Mouse (Mus musculus) Patski (cell line): ENCODE results near the gene Tmed2. TPM values are rescaled to one million over a fixed set of nuclear protein-coding genes. Genes with fewer than 3 reads are reported as not detected.
A peak's percentile ranks its signal among the peaks of the same experiment; 100 is the strongest.

Experiments
- ATAC-seq: fragments of 100-300 bp; one replicate; pipeline ENCODE4 v1.8.0; 2021
- CTCF ChIA-PET: fragments of 350-600 bp; sonication (Branson Sonifier 250); formaldehyde crosslinking; loops from one replicate; lab custom pipeline; 2022; ENCODE audit warnings: inconsistent platforms; lab: Charles Lee
- POLR2A ChIA-PET: fragments of 350-600 bp; sonication (Branson Sonifier 250); formaldehyde crosslinking; loops from one replicate; lab custom pipeline; 2022; ENCODE audit warnings: antibody characterized with exemption, inconsistent platforms; lab: Charles Lee
- DNase-seq: peaks from one replicate; pipeline ENCODE4 v3.0.0-alpha.2; 2011; ENCODE audit warnings: low read depth, low spot score
- H3K27me3 ChIP-seq: fragments of 371-371 bp; one replicate; pipeline ENCODE4 v1.5.1; 2021
- CTCF ChIP-seq: fragments of 100-300 bp; IDR thresholded peaks from one replicate; pipeline ENCODE4 v1.5.1; 2021
- in situ Hi-C: fragments of 300-500 bp; cut with MboI; formaldehyde crosslinking; loops from 3 replicates; pipeline ENCODE4 v1.11.1; 2018; ENCODE audit warnings: low pct_unique_long_range_greater_than_20kb, mixed read lengths
- polyA plus RNA-seq: library from polyadenylated mRNA; unstranded; gene quantifications from one replicate; pipeline ENCODE4 v1.2.3, GENCODE M21; 2021

The Tmed2 gene
- polyA plus RNA-seq, 1 experiment from 2014 or later, result 361 TPM

DNA sequence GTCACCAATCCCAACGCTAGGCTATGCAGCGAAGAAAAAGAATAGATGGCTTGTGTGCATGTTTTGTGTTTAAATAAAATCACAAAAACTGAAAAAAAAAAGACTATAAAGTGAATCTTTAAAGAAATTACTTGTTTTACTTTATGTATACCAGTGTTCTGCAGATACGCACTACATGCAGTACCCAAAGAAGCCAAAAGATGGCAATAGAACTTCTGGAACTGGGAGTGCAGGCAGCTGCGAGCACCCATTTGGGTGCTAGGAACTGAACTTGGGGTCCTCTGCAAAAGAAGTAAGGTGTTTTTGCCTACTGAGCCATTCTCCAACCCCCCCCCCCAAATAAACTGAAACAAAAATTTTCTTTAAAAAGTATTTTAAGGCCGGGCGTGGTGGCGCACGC lies 17.5 kb upstream of the Tmed2 start:
- no peak for TF ChIP-seq CTCF
- H3K27me3 ChIP-seq, result no peaks in the 10 kb centered on the region
- ChIA-PET CTCF (interaction anchor here (1.3 to 4.0 kb wide), 4 partner anchors 9 to 16 kb away, joined by 4 to 13 read pairs (median 5); partner anchors contain the start of gene Rilpl1), POLR2A (no interaction called here)
- no peak for ATAC-seq
- in situ Hi-C loops, result loop anchor here (25.0 kb wide), 1 partner anchor 1386 kb away; the partner anchor contains the start of genes Rhof and Setd1b
- DNase-seq, result no peak

DNA sequence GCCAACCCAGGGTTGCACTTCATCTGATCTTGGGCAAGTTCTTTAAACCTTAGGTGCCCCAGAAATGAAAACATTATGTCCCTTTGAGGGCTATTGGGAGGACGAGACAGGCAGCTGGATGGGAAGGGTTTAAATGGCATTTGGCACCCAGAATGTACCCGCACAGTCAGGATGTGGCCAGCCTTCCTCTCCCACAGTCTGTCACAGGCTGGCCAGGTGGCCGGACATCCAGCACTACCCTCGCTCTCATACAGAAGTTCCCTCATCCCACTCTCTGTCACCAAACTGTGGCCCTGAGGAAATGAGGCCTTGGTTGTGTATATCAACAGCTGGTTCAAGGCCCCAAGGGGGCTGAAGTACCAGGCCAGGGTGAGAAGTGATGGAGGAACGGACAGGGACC lies 15.6 kb upstream of the Tmed2 start:
- ChIA-PET POLR2A (interaction anchor here (1.3 kb wide), 1 partner anchor 12 kb away, joined by 7 read pairs; no protein-coding TSS in a partner anchor), CTCF (interaction anchor here (2.1 to 4.0 kb wide), 2 partner anchors 14 kb away, joined by 5 to 13 read pairs; no protein-coding TSS in a partner anchor)
- in situ Hi-C loops, result loop anchor here (25.0 kb wide), 1 partner anchor 1388 kb away; the partner anchor contains the start of genes Rhof and Setd1b
- H3K27me3 ChIP-seq, result no peaks in the 10 kb centered on the region
- ATAC-seq, result no peak
- no peak for TF ChIP-seq CTCF
- no peak for DNase-seq

DNA sequence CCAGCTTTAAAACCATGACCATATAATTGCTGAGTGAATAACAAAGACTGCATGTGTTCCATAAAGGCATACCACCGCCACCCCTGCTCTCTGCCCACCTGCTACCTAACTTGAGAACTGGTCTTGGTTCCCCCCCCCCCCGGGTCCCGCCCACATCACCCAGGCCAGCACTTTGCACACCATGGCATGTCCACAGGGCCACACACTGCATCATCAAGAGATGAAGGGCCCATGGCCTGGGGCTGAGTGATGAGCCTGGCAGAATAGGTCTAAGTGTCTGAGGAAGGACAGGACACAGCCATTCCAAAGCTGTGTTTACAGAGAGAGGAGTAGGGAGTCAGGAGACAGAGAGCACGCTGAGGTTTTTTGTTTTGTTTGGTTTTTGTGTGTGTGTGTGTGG lies 12.1 kb upstream of the Tmed2 start:
- ATAC-seq, result no peak
- ChIA-PET POLR2A (no interaction called here), CTCF (interaction anchor here (0.8 to 1.8 kb wide), 2 partner anchors 10 to 88 kb away, joined by 4 to 6 read pairs; partner anchors contain the start of gene Kmt5a)
- in situ Hi-C loops, result no loop called here
- no peak for DNase-seq
- no peak for TF ChIP-seq CTCF
- H3K27me3 ChIP-seq, result no peaks in the 10 kb centered on the region

DNA sequence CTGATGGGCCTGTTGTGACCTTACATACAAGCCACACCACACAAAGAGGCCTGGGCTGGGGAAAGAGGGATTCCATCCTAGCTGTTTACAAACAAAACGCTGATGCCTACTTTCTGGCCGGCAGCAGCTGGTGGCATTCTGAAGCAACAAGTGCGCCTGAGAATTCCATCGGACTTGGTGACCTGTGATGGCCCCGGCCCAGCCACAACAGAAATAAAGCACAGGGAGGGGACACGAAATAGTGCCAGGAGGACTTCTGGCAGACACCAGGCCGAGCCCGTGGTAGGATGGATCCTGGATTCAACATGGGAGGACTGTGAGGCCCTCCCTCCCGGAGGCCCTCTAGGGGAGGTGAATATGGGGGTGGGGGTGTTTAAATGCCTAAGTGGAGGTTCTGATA lies 11.7 kb upstream of the Tmed2 start:
- no peaks in the 10 kb centered on the region for H3K27me3 ChIP-seq
- ChIA-PET POLR2A (no interaction called here), CTCF (interaction anchor here (0.8 to 1.8 kb wide), 2 partner anchors 10 to 89 kb away, joined by 4 to 6 read pairs; partner anchors contain the start of gene Kmt5a)
- no peak for ATAC-seq
- no peak for TF ChIP-seq CTCF
- no peak for DNase-seq
- in situ Hi-C loops, result no loop called here

DNA sequence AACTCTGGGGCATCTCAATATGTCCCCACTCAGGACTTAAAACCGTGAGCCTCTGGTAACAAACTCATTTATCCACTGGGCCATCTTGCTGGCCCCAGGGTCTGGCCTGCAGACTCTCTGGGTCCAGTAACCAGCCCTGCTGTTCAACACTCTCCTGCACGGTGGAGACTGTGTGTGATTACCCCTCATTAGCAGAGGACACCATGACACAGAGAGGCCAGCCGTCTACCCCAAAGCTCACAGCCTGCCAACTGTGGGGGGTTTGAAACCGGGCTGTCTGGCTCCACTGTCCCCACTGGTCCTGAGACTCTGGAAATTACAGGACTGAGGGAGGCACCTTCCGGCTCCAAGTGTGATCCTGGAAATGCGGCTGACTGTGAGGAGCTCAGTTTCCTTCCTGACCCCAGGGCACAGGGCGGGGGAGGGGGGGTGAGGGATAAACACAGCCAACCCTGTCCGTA lies 11.3 kb upstream of the Tmed2 start:
- TF ChIP-seq CTCF, result no peak
- ATAC-seq (peak; percentile 6), DNase-seq (no peak)
- ChIA-PET CTCF (interaction anchor here (1.8 kb wide), 1 partner anchor 89 kb away, joined by 6 read pairs; the partner anchor contains the start of gene Kmt5a), POLR2A (no interaction called here)
- H3K27me3 ChIP-seq, result no peaks in the 10 kb centered on the region
- in situ Hi-C loops, result no loop called here

DNA sequence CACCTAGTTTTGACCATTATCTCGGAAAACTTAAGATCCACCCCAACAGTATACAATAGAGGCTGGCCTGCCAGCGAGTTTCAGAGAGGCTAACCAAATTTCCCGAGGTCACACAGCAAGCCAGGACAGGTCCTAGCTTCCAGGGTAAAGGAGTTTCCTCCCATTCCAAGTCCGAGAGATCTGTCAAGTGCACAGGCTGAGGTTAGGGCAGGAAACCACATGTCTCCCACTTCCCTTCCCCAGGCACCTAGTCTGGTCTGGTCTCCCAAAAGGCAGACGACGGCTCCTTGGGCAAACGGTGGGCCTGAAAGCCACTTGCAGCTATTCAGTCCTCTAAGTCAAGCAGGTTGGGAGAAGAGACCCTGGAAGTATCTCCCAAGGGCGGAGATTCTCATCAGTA lies 10.8 kb upstream of the Tmed2 start:
- ATAC-seq, result no peak
- TF ChIP-seq CTCF, result no peak

DNA sequence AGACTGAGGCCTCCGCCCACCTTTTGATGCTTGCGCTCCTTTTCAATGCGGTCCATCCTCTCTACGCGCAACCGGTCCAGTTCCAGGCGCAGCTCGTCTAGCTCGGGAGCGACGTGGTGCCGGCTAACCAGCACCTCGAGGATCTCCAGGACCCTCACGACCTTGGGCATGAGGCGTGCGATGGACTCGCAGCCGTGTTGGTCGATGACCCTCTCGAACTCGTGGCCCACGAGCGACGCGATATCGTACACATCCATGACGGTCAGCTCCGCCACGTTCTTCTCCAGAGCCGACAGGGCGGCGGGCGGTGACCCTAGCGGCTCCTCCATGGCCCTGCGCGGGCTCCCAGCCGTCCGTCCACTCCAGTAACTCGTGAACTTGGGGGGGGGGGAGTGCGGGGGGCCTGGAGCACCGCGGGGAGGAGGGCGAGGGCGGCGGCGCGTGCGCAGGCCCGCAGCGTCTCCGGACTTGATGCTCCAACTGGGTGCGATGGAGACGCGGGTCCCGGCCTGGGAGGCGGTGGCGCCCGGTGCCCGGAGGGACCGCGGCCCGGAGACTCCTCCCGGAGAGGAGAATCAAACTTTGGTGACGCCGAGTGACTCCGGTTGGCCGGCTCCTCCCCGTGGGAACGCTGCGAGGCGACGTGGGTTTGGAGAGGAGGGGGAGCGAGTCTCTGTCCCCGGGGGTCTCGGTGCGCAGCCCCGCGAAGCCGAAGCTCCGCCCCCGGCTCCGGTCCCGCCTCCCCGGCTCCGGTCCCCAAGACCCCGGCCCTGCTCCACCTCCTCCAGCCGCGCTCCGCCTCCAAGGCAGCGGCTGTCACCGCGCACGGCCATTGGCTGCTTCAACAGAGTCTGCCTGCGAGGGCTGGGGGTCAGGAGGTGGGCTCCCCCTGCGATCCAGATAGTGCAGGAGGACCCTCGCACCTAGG lies 9.6 kb upstream of the Tmed2 start, which contains the start of gene Rilpl1:
Rilpl1 (minus strand) TSS at position 737 of the 928 bp plus-strand sequence.
- no peak for DNase-seq
- H3K27me3 ChIP-seq, result no peaks in the 10 kb centered on the region
- ChIA-PET CTCF (interaction anchor here (0.8 to 1.5 kb wide), 5 partner anchors 8 to 98 kb away, joined by 3 to 4 read pairs (median 4); no protein-coding TSS in a partner anchor), POLR2A (interaction anchor here (0.6 to 1.6 kb wide), 9 partner anchors 9 to 553 kb away, joined by 3 to 5 read pairs (median 3); no protein-coding TSS in a partner anchor)
- in situ Hi-C loops, result loop anchor here (5.0 kb wide), 1 partner anchor 94 kb away; the partner anchor contains the start of gene Kmt5a
- ATAC-seq, result peak; percentile 85
- no peak for TF ChIP-seq CTCF

More for the DNA sequence above, 10.8 kb upstream of the Tmed2 start:
- in situ Hi-C loops, result loop anchor here (5.0 kb wide), 1 partner anchor 92 kb away; the partner anchor contains the start of gene Kmt5a
- POLR2A ChIA-PET, result no interaction called here
- H3K27me3 ChIP-seq, result no peaks in the 10 kb centered on the region
- CTCF ChIA-PET, result interaction anchor here (1.8 kb wide), 1 partner anchor 90 kb away, joined by 6 read pairs; the partner anchor contains the start of gene Kmt5a
- no peak for DNase-seq

DNA sequence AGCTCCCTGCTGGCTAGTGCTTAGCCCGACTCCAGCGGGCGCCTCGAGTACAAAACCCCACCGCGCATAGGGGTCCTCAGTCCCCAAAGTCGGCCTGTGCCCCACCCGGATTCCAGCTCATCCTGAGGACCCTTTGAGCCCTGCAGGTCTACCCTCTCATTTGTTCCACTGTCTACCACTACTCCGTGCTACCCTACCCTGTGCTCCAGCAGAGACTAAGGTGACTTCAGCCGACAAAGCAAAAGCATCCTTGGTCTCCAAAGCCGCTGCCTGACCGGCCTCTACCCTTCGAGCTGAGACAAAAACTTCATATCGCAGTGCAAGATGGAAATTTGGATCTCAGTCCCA lies 8.9 kb upstream of the Tmed2 start:
- DNase-seq, result no peak
- peak; percentile 11 for ATAC-seq
- ChIA-PET CTCF (interaction anchor here (0.8 to 1.5 kb wide), 6 partner anchors 9 to 99 kb away, joined by 3 to 4 read pairs (median 4); no protein-coding TSS in a partner anchor), POLR2A (interaction anchor here (0.6 to 1.6 kb wide), 9 partner anchors 8 to 554 kb away, joined by 3 to 5 read pairs (median 3); no protein-coding TSS in a partner anchor)
- TF ChIP-seq CTCF, result no peak
- in situ Hi-C loops, result loop anchor here (5.0 kb wide), 1 partner anchor 94 kb away; the partner anchor contains the start of gene Kmt5a
- H3K27me3 ChIP-seq, result no peaks in the 10 kb centered on the region

DNA sequence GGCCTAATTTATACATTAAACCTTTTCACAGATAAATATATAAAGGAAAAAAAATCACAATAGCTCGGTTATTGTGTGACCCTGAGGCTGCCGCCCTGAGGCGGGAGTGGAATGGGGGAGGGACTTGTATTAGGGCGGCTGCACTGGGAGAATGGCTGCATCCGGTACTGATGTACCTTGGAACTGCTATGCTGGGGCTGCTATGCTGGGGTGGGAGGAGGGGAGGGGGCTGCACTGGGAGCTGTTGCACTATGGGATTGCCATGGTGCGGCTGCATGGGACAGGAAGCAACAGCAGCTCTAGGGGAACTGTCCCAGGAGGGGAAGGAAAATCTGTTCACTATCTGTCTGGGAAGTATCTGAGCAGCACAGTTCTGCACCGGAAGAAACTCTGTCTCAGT lies 8.0 kb upstream of the Tmed2 start:
- ATAC-seq, result no peak
- CTCF ChIA-PET, result interaction anchor here (0.9 to 1.5 kb wide), 4 partner anchors 10 to 91 kb away, joined by 3 to 4 read pairs (median 4); no protein-coding TSS in a partner anchor

DNA sequence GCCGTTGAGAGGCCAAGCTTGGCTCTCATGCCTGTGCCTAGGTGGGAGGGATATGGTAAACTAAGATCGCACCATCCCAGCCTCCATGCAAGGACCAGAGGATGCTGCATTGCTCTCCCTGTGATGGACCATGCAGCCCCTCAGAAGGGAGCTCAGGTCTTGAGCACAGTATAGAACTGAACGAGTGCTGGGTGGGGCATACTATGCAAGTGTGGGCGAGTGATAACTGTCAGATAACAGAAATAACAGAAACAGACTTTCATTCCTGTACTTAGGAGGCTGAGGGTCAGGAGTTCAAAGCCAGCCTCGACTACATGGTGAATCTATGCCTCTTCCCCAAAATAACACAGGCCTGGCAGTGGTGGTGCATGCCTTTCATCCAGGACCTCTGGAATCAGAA lies 5.5 kb upstream of the Tmed2 start:
- POLR2A ChIA-PET, result no interaction called here
- no peak for DNase-seq
- CTCF ChIA-PET, result interaction anchor here (0.8 to 1.4 kb wide), 2 partner anchors 102 to 103 kb away, joined by 3 to 4 read pairs; no protein-coding TSS in a partner anchor
- in situ Hi-C loops, result no loop called here
- TF ChIP-seq CTCF, result no peak
- no peak for ATAC-seq
- no peaks in the 10 kb centered on the region for H3K27me3 ChIP-seq

More for the DNA sequence above, 8.0 kb upstream of the Tmed2 start:
- DNase-seq, result no peak
- TF ChIP-seq CTCF, result no peak
- in situ Hi-C loops, result loop anchor here (5.0 kb wide), 1 partner anchor 95 kb away; the partner anchor contains the start of gene Kmt5a
- no peaks in the 10 kb centered on the region for H3K27me3 ChIP-seq
- POLR2A ChIA-PET, result interaction anchor here (1.2 to 1.4 kb wide), 3 partner anchors 11 to 108 kb away, joined by 3 read pairs; no protein-coding TSS in a partner anchor
